Mouse (Mus musculus) retina, embryonic 14.5 days (tissue): ENCODE data around the gene Vmp1.

Experiments used
- DNase-seq: peaks from one replicate; pipeline ENCODE4 v3.0.0-alpha.2; 2015; ENCODE audit warnings: low spot score

The Vmp1 gene

GRCm38 (mm10) chr11:86599378-86600208, 84.0 kb downstream of the Vmp1 start:
- DNase-seq: no peak

- no peak for DNase-seq
These were observed 85.1 kb downstream of the Vmp1 start for GRCm38 (mm10) chr11:86598572-86598971.

GRCm38 (mm10) chr11:86598154-86598553, 85.5 kb downstream of the Vmp1 start:
- no peak for DNase-seq

GRCm38 (mm10) chr11:86596976-86597375, 86.7 kb downstream of the Vmp1 start:
- DNase-seq: no peak

GRCm38 (mm10) chr11:86596187-86596960, 87.3 kb downstream of the Vmp1 start:
- no peak for DNase-seq

GRCm38 (mm10) chr11:86595366-86595765, 88.3 kb downstream of the Vmp1 start:
- DNase-seq: no peak

GRCm38 (mm10) chr11:86594188-86594876, 89.3 kb downstream of the Vmp1 start:
- DNase-seq: no peak

- no peak for DNase-seq
These were observed 90.2 kb downstream of the Vmp1 start for GRCm38 (mm10) chr11:86593443-86593842.

- no peak for DNase-seq
These were observed 90.6 kb downstream of the Vmp1 start for GRCm38 (mm10) chr11:86592993-86593392.

GRCm38 (mm10) chr11:86591931-86592616, 91.6 kb downstream of the Vmp1 start:
- DNase-seq: no peak

- no peak for DNase-seq
These were observed 92.3 kb downstream of the Vmp1 start for GRCm38 (mm10) chr11:86591301-86591845.

GRCm38 (mm10) chr11:86590579-86590978, 93.1 kb downstream of the Vmp1 start:
- no peak for DNase-seq

GRCm38 (mm10) chr11:86590066-86590465, 93.6 kb downstream of the Vmp1 start:
- DNase-seq: no peak

- no peak for DNase-seq
These were observed 94.9 kb downstream of the Vmp1 start for GRCm38 (mm10) chr11:86588583-86589298.

- no peak for DNase-seq
These were observed 95.8 kb downstream of the Vmp1 start for GRCm38 (mm10) chr11:86587830-86588229.

GRCm38 (mm10) chr11:86586868-86587792, 96.5 kb downstream of the Vmp1 start:
- peak; percentile 2 for DNase-seq

- no peak for DNase-seq
These were observed 97.3 kb downstream of the Vmp1 start for GRCm38 (mm10) chr11:86586177-86586867.

GRCm38 (mm10) chr11:86585598-86585984, 98.0 kb downstream of the Vmp1 start:
- DNase-seq: no peak

GRCm38 (mm10) chr11:86584898-86585597, 98.6 kb downstream of the Vmp1 start:
- no peak for DNase-seq
